Comparison of ENCODE assay signal across 13 mouse cellular contexts in the genomic region with DNA sequence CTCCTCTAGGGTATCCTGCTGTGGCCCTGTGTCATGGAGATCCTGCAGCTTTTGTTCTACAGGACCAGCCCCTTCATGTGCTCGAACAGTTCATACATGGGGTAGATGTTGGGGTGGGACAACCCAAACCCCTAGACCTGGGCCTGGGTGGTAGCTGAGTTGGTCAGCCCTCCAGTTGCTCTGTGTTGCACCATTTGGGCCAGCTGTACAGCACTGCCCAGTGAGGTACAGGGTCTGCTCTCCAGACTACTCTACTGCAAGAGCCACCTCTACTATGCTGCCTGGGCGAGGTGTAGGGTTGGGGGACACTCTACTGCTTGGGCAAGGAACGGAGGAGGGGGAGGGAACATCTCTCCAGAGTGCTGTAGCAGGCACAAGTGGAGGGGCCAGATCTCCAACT.
"Had no signal": no experiment of that assay in that cellular context is flagged by ENCODE, and none has a peak within 500 bp of the region (broad histone marks: within the 10 kb centered on the region; RNA-seq: fewer than 3 reads in every experiment).

No protein-coding gene starts in this region.

- ATAC-seq: inflammation-experienced regulatory T-cells, adult 6 months; intestine, postnatal 0 days; lung, postnatal 0 days had no signal

- H3K4me1 ChIP-seq: limb, embryonic 13.5 days; liver, embryonic 13.5 days had no signal

- H3K4me3 ChIP-seq: limb, embryonic 13.5 days; liver, embryonic 13.5 days had no signal

- H3K36me3 ChIP-seq: limb, embryonic 13.5 days; liver, embryonic 13.5 days had no signal

- H3K4me2 ChIP-seq: limb, embryonic 13.5 days; liver, embryonic 13.5 days had no signal

- H3K27me3 ChIP-seq: limb, embryonic 13.5 days; liver, embryonic 13.5 days had no signal

- DNase-seq: kidney, adult 8-10 months; kidney, postnatal 25 days; liver, embryonic 13.5 days; lung, adult 2 months; lung, postnatal 36 days; right cerebral cortex, adult 18-20 months; right cerebral cortex, postnatal 25 days; thymus, adult 18-20 months; thymus, postnatal 14 days had no signal

- H3K9me3 ChIP-seq: limb, embryonic 13.5 days; liver, embryonic 13.5 days had no signal

- H3K27ac ChIP-seq: limb, embryonic 13.5 days; liver, embryonic 13.5 days had no signal

- H3K9ac ChIP-seq: limb, embryonic 13.5 days; liver, embryonic 13.5 days had no signal
